Mouse (Mus musculus) subcutaneous adipose tissue, adult 2 months (tissue): ENCODE measurements around the gene Tssk4. TPM values are rescaled to one million over a fixed set of nuclear protein-coding genes. Genes with fewer than 3 reads are reported as not detected.

Source experiments
- polyA plus RNA-seq: library from polyadenylated mRNA; depleted of rRNA; stranded (reverse); fragments of >200 nt; gene quantifications from 2 replicates; pipeline ENCODE4 v1.2.3, GENCODE M21; 2012; ENCODE audit warnings: low replicate concordance; rRNA removed

Gene Tssk4
- 0.77 and 1.5 TPM in 2 replicates for polyA plus RNA-seq

DNA sequence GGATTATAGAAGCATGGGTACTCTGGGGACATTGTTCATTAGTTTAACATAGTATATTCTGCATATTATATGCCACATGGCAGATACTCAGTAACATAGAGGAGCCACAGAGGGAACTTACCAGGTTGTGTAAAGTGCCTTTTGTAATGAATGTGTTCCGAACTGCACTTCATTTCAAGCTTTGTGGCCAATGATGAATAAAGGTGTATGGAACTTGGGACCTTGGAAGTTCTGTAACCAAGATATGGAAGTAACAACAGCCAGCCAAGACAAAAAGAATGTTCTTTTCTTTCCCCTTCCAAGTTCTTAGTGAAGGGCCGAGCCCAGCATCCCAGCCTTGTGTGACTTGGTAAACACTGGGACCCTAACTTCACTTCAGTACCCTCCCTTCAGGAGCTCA lies at the start of gene Tssk4:
Gene Tssk4, plus strand, starts transcription at position 301 of the 400 bp plus-strand sequence.

DNA sequence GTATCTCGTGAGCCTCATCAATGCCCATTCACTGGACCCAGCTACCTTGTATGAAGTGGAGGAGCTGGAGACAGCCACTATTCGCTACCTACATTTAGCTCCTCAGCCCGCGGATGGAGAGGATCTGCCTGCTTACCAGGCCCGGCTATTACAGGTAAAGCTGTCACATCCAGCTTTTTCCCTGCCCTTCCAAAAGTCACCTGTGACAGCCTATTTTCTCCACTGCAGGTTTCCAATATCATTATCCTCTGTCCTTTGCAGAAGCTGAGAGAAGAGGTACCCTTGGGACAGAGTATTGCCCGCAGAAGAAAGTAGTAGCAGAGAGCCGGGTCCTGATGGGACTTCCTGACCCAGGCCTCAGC lies 46.7 kb upstream of the Tssk4 start, which contains the start of gene Irf9:
Gene Irf9, plus strand, starts transcription at position 301 of the 362 bp plus-strand sequence.

DNA sequence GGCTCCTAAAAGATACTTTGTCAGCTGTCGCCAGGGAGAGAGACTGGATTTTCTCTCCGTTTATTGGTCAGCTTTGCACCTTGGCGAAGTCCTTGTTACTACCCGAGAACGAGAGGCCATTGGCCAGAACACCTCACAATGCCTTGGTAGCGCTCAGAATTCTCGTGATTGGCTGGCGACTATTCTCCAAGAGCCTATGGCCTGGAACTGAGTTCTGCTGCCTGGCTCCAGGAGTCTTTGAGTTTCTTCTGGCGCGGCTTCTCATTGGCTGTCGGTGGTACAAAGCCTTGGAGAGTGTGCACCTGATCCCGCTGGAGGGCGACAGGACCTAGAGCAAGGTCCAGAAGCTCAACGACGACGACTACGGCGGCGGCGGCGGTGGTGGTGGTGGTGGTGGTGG lies 32.2 kb upstream of the Tssk4 start, which contains the start of gene Rec8:
Gene Rec8, plus strand, starts transcription at position 216 of the 400 bp plus-strand sequence.

DNA sequence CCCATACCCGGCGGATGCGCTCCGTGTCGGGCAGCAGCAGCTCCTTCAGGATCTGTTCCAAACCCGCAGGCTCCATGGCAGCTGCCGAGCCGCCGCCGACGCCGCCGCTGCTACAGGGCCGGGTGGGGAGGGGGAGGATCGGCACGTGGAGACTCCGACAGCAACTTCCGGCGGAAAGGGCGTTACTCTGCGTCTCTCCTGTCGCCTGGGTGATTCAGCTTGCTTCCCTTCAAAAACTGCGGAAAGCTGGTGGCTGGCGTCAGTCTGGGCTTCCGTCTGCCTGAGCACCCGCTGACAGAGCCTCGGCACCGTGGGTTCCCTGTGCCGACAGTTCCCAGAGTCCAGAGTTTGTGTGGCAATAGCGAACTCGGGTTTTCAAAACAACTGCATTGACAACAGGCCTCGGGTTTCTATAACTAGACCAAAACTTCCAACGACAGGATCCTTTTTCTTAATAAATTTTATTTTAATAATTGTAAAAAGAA lies 14.4 kb upstream of the Tssk4 start, which contains the start of gene Ipo4:
Gene Ipo4, minus strand, starts transcription at position 435 of the 485 bp plus-strand sequence.

DNA sequence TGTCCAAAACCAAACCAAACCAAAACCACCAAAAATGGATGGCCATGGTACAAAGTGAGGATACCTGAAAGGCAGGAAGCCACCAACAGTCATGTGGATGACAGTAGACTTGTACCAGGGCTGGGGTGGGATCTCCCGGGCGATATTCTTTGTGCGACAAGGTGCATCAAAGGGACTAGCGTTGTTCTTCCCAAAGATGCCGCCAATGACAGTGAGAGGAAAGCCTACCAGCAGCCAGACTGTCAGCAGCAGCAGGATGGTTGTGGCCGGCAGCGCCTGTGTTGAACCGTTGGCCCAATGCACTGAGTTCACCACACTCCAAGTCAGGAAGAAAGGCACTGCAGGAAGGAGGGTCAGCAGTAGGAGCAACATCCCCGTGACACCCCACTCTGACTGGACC lies 12.2 kb upstream of the Tssk4 start, which contains the start of gene Gm49378:
Gene Gm49378, minus strand, starts transcription at position 101 of the 400 bp plus-strand sequence.

DNA sequence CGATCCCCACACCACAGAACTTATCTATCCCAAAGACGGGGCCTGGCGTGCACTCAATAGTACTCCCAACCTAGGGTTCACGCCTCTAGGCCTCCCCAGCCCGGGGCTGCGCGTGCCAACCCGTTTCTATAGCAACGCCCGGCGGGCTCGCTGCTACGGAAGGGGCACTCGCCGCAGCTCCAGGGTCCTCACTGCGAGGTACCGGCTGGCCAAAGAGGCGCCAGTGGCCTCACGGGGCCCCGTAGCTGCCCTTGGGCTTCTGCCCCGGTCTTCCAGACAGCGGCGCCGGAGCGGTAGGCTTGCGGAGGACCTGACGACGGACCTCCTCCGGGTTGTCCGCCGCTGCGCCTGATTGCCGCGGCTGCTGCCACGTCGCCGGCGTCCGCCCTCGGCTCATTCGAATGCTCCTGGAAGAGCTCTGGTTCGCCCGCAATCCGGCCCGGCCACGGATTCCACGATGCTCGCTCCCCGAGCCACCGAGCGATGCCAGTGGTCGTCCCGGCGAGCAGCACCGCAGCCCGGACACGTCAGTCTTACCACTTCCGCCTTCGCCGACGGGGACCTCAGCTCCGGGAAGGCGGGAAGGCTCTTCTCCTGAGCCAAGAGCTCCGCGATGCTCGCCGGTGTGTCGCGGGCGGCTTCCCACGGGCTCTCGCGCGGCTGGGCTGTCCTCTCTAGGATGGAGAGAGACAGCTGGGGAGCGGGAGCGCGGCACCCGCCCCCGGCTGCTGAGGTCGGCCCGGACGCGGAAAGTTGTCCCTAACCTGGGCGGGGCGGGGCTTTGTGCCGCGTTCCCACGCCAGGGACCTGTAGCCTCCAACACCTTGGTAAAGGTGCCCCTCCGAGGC lies 6.7 kb upstream of the Tssk4 start, which contains the start of gene Tm9sf1:
Gene Tm9sf1, minus strand, starts transcription at position 747 of the 848 bp plus-strand sequence.

DNA sequence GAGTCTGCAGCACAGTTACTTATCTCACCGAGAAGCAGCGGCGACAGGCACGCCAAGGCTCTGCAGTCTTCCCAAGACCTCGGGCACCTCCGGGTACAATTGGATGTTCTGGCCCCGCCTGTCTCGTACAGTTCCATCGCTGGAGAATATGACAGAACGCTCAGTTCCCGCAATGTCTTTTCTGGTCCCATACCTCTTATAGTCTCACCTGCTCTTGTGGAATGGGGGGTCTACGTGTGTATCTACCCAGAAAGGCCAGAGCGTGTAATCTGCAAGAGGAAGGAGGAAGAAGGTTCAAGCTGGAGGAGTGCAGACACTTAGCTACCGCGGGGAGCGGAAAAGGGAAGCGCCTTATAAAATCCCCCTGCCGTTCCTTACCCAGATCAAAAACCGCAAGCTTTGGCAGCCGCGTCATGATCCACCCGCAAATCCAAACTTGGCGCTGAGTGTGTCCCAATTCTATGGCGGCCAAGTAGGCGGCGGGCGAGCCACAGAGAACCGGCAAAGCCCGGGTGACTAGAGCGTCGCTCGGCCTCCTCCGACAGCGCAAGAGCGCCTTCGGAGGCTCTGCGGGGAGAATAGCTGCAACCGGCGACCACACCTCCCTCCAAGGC lies 10.1 kb downstream of the Tssk4 start, which contains the start of gene Mdp1:
Gene Mdp1, minus strand, starts transcription at position 549 of the 614 bp plus-strand sequence.

DNA sequence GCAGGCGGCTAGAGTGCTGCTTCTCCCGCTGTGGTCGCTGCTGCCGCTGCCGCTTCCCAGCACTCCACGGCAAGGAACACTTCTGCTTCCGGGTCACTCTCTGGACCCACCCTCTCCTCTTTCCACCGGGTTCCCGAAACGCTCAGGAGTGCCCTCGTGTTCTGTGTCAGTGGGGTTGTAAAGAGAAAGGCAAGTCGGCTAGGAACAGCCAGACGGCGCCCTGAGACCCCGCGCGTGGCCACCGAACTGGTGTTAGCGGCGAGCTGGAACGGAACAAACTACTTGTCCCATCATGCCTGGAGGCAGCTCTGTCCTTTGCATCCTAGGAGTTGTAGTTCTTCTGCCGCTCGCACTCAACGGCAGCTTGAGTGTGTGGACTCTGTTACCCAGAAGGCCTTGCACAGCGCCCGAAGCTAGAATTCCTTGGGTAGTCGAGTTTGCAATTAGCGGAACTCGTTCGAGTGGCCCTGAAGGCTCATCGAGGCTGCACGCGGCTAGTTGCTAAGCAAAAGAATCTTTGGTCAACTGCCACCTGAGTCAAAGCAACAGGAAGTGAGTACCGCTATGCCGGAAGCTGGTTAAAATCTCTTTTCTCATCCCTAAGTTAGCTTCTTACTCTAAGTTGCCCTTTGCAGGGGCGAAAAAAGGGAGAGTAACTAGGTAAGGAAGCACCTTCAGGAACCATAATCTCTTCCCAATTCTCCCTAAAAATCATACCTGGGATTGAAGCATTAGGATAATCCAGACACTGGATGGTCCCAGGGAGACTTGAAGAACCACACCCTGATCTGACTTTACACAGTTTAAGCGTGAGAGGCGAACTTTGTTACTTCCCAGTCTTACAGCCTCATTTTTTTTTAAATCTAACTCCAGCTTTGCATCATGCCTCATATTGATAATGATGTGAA lies 22.1 kb downstream of the Tssk4 start, which contains the start of the genes Gmpr2 and Nedd8:
Gene Gmpr2, plus strand, starts transcription at position 109 of the 908 bp plus-strand sequence.
Gene Nedd8, minus strand, starts transcription at position 292 of the 908 bp plus-strand sequence.

DNA sequence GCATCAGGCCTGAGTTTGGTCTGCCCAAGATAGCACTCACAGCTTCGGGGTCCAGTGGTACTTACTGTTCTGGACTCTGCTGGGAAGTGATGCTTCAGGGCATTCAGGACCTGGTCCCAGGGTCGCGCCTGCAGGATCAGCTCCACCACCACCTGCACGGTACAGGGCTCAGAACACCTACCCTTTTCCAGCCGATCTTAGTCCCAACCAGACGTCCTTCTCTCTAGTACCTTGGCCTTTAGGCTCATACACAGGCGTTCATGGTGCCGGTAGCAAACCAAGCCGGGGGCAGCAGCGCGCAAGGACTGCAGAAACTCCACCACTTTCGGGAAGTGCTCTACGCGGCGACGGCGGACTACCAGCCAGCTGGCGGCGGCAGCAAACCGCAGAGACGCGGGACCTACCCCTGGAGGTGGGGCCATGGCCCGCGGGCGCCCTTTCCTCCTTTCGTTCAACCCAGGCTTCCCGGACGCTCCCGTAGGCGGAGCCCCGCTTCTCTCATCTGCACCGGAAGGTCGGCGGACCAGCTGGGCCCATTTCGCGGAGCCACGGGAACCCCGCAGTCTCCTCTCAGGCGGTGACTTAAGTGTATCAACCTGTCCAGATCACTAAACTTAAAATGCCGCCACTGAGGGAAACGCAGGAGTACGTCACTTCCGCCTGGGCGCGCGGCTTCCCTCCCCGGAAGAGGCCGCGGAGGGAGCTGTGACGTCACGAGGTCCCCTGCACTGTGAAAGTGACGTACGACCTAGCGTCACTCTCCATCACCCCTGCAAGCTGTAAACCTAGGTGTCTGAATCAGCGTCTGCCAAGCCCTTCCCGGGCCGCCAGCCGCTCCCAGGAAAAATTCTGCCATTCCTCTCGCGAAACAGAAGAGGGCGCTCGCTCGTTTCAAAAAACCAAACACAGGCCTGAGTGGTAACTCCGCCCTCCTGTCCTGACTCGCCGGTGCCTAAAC lies 31.5 kb downstream of the Tssk4 start, which contains the start of gene Tinf2:
Gene Tinf2, minus strand, starts transcription at position 661 of the 958 bp plus-strand sequence.

Other genes starting within 250 kb of the Tssk4 start
- 57.4 and 80.1 TPM in 2 replicates for gene Dhrs4, start 171.4 kb upstream of the Tssk4 start, polyA plus RNA-seq
- 2.1 and 9.4 TPM in 2 replicates for gene Carmil3, start 159.5 kb upstream of the Tssk4 start, polyA plus RNA-seq
- 0.08 and 0.19 TPM in 2 replicates for gene Cpne6, start 139.7 kb upstream of the Tssk4 start, polyA plus RNA-seq
- gene Nrl, start 125.2 kb upstream of the Tssk4 start, polyA plus RNA-seq = not detected in 2 replicates
- 44.1 and 72.2 TPM in 2 replicates for gene Pck2, start 109.9 kb upstream of the Tssk4 start, polyA plus RNA-seq
- 79.4 and 81.9 TPM in 2 replicates for gene Dcaf11, start 90.2 kb upstream of the Tssk4 start, polyA plus RNA-seq
- gene A730061H03Rik, start 89.8 kb upstream of the Tssk4 start, polyA plus RNA-seq = 2.9 and 3.1 TPM in 2 replicates
- 0.68 and 2.5 TPM in 2 replicates for gene Fitm1, start 74.6 kb upstream of the Tssk4 start, polyA plus RNA-seq
- gene Psme1, start 72.1 kb upstream of the Tssk4 start, polyA plus RNA-seq = 111 and 123 TPM in 2 replicates
- gene Emc9, start 64.9 kb upstream of the Tssk4 start, polyA plus RNA-seq = 34.6 and 113 TPM in 2 replicates
- 133 and 138 TPM in 2 replicates for gene Psme2, start 59.1 kb upstream of the Tssk4 start, polyA plus RNA-seq
- 27.9 and 42.1 TPM in 2 replicates for gene Rnf31, start 58.5 kb upstream of the Tssk4 start, polyA plus RNA-seq
- 39.3 and 81.5 TPM in 2 replicates for gene Irf9, start 46.6 kb upstream of the Tssk4 start, polyA plus RNA-seq
- gene Rec8, start 32.1 kb upstream of the Tssk4 start, polyA plus RNA-seq = 0.10 and 23.9 TPM in 2 replicates
- 115 and 240 TPM in 2 replicates for gene Ipo4, start 14.2 kb upstream of the Tssk4 start, polyA plus RNA-seq
- 1.3 and 8.1 TPM in 2 replicates for gene Gm49378, start 12.3 kb upstream of the Tssk4 start, polyA plus RNA-seq
- 73.5 and 94.8 TPM in 2 replicates for gene Tm9sf1, start 6.4 kb upstream of the Tssk4 start, polyA plus RNA-seq
- gene Mdp1, start 10.3 kb downstream of the Tssk4 start, polyA plus RNA-seq = 31.3 and 35.2 TPM in 2 replicates
- 28.6 and 31.3 TPM in 2 replicates for gene Gmpr2, start 21.8 kb downstream of the Tssk4 start, polyA plus RNA-seq
- gene Nedd8, start 21.9 kb downstream of the Tssk4 start, polyA plus RNA-seq = 292 and 416 TPM in 2 replicates
- 12.3 and 17.1 TPM in 2 replicates for gene Tinf2, start 31.6 kb downstream of the Tssk4 start, polyA plus RNA-seq
- 0.60 and 2.2 TPM in 2 replicates for gene Tgm1, start 63.7 kb downstream of the Tssk4 start, polyA plus RNA-seq
- gene Rabggta, start 72.1 kb downstream of the Tssk4 start, polyA plus RNA-seq = 34.6 and 47.9 TPM in 2 replicates
- gene Dhrs1, start 95.5 kb downstream of the Tssk4 start, polyA plus RNA-seq = 95.6 and 110 TPM in 2 replicates
- 14.6 and 30.0 TPM in 2 replicates for gene Nop9, start 95.5 kb downstream of the Tssk4 start, polyA plus RNA-seq
- gene Cideb, start 108.3 kb downstream of the Tssk4 start, polyA plus RNA-seq = 2.5 and 4.1 TPM in 2 replicates
- gene Ltb4r2, start 111.2 kb downstream of the Tssk4 start, polyA plus RNA-seq = 0.06 and 0.14 TPM in 2 replicates
- 2.3 and 4.5 TPM in 2 replicates for gene Ltb4r1, start 115.8 kb downstream of the Tssk4 start, polyA plus RNA-seq
- 29.4 and 44.4 TPM in 2 replicates for gene Adcy4, start 133.9 kb downstream of the Tssk4 start, polyA plus RNA-seq
- 14.6 and 21.8 TPM in 2 replicates for gene Ripk3, start 138.7 kb downstream of the Tssk4 start, polyA plus RNA-seq
- 17.6 and 94.3 TPM in 2 replicates for gene Nfatc4, start 173.0 kb downstream of the Tssk4 start, polyA plus RNA-seq
- gene Nynrin, start 203.8 kb downstream of the Tssk4 start, polyA plus RNA-seq = 5.7 and 24.4 TPM in 2 replicates
- gene Cbln3, start 234.2 kb downstream of the Tssk4 start, polyA plus RNA-seq = 0.13 and 0.48 TPM in 2 replicates
- gene Khnyn, start 234.8 kb downstream of the Tssk4 start, polyA plus RNA-seq = 17.0 and 28.5 TPM in 2 replicates